Mouse (Mus musculus) bone marrow, adult 2 months (tissue): ENCODE data around the gene Akap6.

Experiments
- CTCF ChIP-seq: fragments of 200-500 bp; IDR thresholded peaks from 2 replicates; pipeline ENCODE4 v1.5.1; 2011; ENCODE audit warnings: low read length, control low read depth; ENCODE audit not compliant: control insufficient read depth, insufficient read depth
- POLR2A ChIP-seq: fragments of 200-500 bp; IDR thresholded peaks from 2 replicates; pipeline ENCODE4 v1.6.1; 2011; ENCODE audit warnings: low read depth, mild to moderate bottlenecking, control low read depth, low read length, borderline replicate concordance; ENCODE audit not compliant: control insufficient read depth

- TF ChIP-seq CTCF (no peak), POLR2A (no peak)
These were observed 333.6 kb downstream of the Akap6 start for GRCm38 (mm10) chr12:53032762-53033161.
